Mouse (Mus musculus) stomach, embryonic 14.5 days (tissue): ENCODE measurements at regions not wholly inside any gene's neighbourhood (a gene's known extent, or its start where the extent isn't known, plus 50 kb on each side); places are given as distances from the start of the nearest gene placed in this dataset.

Experiments
- ATAC-seq: fragments of 200-750 bp; cut with Nextera tagmentation; 2 replicates; pipeline ENCODE4 v1.8.0; 2017; ENCODE audit warnings: low read depth, moderate TSS enrichment; ENCODE audit not compliant: insufficient number of reproducible peaks, insufficient read depth, low FRiP score
- H3K27ac ChIP-seq: fragments of 300-500 bp; sonication (generic); 2 replicates; pipeline ENCODE4 v1.5.1; 2014; ENCODE audit warnings: mild to moderate bottlenecking, low read length, moderate library complexity, mixed read lengths
- H3K27me3 ChIP-seq: fragments of 300-500 bp; sonication (generic); 2 replicates; pipeline ENCODE4 v1.6.1; 2014; ENCODE audit warnings: low read length, control low read depth, mixed read lengths; ENCODE audit not compliant: control insufficient read depth, insufficient read depth
- H3K36me3 ChIP-seq: fragments of 300-500 bp; sonication (generic); 2 replicates; pipeline ENCODE4 v1.6.1; 2014; ENCODE audit warnings: mild to moderate bottlenecking, control low read depth, low read length, moderate library complexity, mixed read lengths; ENCODE audit not compliant: control insufficient read depth, insufficient read depth
- H3K4me1 ChIP-seq: fragments of 300-500 bp; sonication (generic); 2 replicates; pipeline ENCODE4 v1.6.1; 2014; ENCODE audit warnings: low read length, control low read depth, mixed read lengths; ENCODE audit not compliant: control insufficient read depth, insufficient read depth
- H3K4me2 ChIP-seq: fragments of 300-500 bp; sonication (generic); replicated peaks from 2 replicates; pipeline ENCODE4 v1.6.1; 2014; ENCODE audit warnings: low read depth, low read length, control low read depth
- H3K4me3 ChIP-seq: fragments of 300-500 bp; sonication (generic); 2 replicates; pipeline ENCODE4 v1.5.1; 2014; ENCODE audit warnings: low read depth, low read length, control low read depth
- H3K9ac ChIP-seq: fragments of 300-500 bp; sonication (generic); replicated peaks from 2 replicates; pipeline ENCODE4 v1.6.1; 2014; ENCODE audit warnings: low read depth, mild to moderate bottlenecking, control low read depth, low read length, moderate library complexity, mixed read lengths
- H3K9me3 ChIP-seq: fragments of 300-500 bp; sonication (generic); 2 replicates; pipeline ENCODE4 v1.6.1; 2016; ENCODE audit warnings: low read depth, low read length, control low read depth; ENCODE audit not compliant: control insufficient read depth
- WGBS: fragments of 180-500 bp; shearing (Covaris S2); extraction: QIAGEN DNeasy Blood & Tissue Kit; methylation state at CpG from one replicate; pipeline ENCODE4 v1.1.7; 2014; 5-methylcytosine and 5-hydroxymethylcytosine counted together

GRCm38 (mm10) chr14:9146595-9147219 is 480.7 kb upstream of the 4930452B06Rik start:
- WGBS, result 74% methylated on average over 4 of the region's 4 CpGs
- H3K9me3 ChIP-seq, result no peaks in the 10 kb centered on the region
- no peak overlapping the region for H3K4me3 ChIP-seq
- no peaks in the 10 kb centered on the region for H3K4me1 ChIP-seq
- no peak overlapping the region for H3K4me2 ChIP-seq
- H3K27ac ChIP-seq, result no peak overlapping the region
- H3K9ac ChIP-seq, result no peak overlapping the region
- H3K36me3 ChIP-seq, result no peaks in the 10 kb centered on the region
- ATAC-seq, result no peak
- H3K27me3 ChIP-seq, result no peaks in the 10 kb centered on the region

- ATAC-seq, result no peak
- H3K27me3 ChIP-seq, result no peaks in the 10 kb centered on the region
- H3K27ac ChIP-seq, result no peak overlapping the region
- H3K9me3 ChIP-seq, result no peaks in the 10 kb centered on the region
- no peak overlapping the region for H3K4me3 ChIP-seq
- H3K4me1 ChIP-seq, result no peaks in the 10 kb centered on the region
- H3K9ac ChIP-seq, result no peak overlapping the region
- 74% methylated on average over 1 of the region's 1 CpGs for WGBS
- no peak overlapping the region for H3K4me2 ChIP-seq
- H3K36me3 ChIP-seq, result no peaks in the 10 kb centered on the region
These were observed 439.7 kb upstream of the 4930452B06Rik start for GRCm38 (mm10) chr14:9105708-9106107.

- WGBS, result 82% methylated on average over 5 of the region's 5 CpGs
- Histone ChIP-seq H3K9me3 (no peaks in the 10 kb centered on the region), H3K9ac (no peak overlapping the region), H3K27ac (no peak overlapping the region), H3K36me3 (no peaks in the 10 kb centered on the region), H3K27me3 (no peaks in the 10 kb centered on the region), H3K4me3 (no peak overlapping the region), H3K4me1 (no peaks in the 10 kb centered on the region), H3K4me2 (no peak overlapping the region)
- ATAC-seq, result no peak
These were observed 423.7 kb upstream of the 4930452B06Rik start for GRCm38 (mm10) chr14:9089625-9090326.

- Histone ChIP-seq H3K9ac (no peak overlapping the region), H3K4me3 (no peak overlapping the region), H3K9me3 (no peaks in the 10 kb centered on the region), H3K4me2 (no peak overlapping the region), H3K36me3 (no peaks in the 10 kb centered on the region), H3K27ac (no peak overlapping the region), H3K4me1 (no peaks in the 10 kb centered on the region), H3K27me3 (no peaks in the 10 kb centered on the region)
- no peak; the same call in 1 of the 2 replicates for ATAC-seq
These were observed 421.1 kb upstream of the 4930452B06Rik start for GRCm38 (mm10) chr14:9087103-9087502.

- Histone ChIP-seq H3K9me3 (no peaks in the 10 kb centered on the region), H3K27me3 (no peaks in the 10 kb centered on the region), H3K4me2 (no peak overlapping the region), H3K4me1 (no peaks in the 10 kb centered on the region), H3K4me3 (no peak overlapping the region), H3K9ac (no peak overlapping the region), H3K36me3 (no peaks in the 10 kb centered on the region), H3K27ac (no peak overlapping the region)
- no peak for ATAC-seq
- WGBS, result 78% methylated on average over 2 of the region's 2 CpGs
These were observed 413.6 kb upstream of the 4930452B06Rik start for GRCm38 (mm10) chr14:9079632-9080031.

GRCm38 (mm10) chr14:9079014-9079413 is 413.0 kb upstream of the 4930452B06Rik start:
- 81% methylated on average over 1 of the region's 1 CpGs for WGBS
- H3K9me3 ChIP-seq, result no peaks in the 10 kb centered on the region
- no peak overlapping the region for H3K4me3 ChIP-seq
- no peaks in the 10 kb centered on the region for H3K27me3 ChIP-seq
- H3K36me3 ChIP-seq, result no peaks in the 10 kb centered on the region
- ATAC-seq, result no peak
- no peaks in the 10 kb centered on the region for H3K4me1 ChIP-seq
- H3K27ac ChIP-seq, result no peak overlapping the region
- no peak overlapping the region for H3K9ac ChIP-seq
- H3K4me2 ChIP-seq, result no peak overlapping the region

- Histone ChIP-seq H3K4me1 (no peaks in the 10 kb centered on the region), H3K27me3 (no peaks in the 10 kb centered on the region), H3K4me2 (no peak overlapping the region), H3K9me3 (no peaks in the 10 kb centered on the region), H3K27ac (no peak overlapping the region), H3K4me3 (no peak overlapping the region), H3K9ac (no peak overlapping the region), H3K36me3 (no peaks in the 10 kb centered on the region)
- 60% methylated on average over 3 of the region's 3 CpGs for WGBS
- no peak for ATAC-seq
These were observed 405.1 kb upstream of the 4930452B06Rik start for GRCm38 (mm10) chr14:9071176-9071575.

GRCm38 (mm10) chr14:9060058-9060457 is 394.0 kb upstream of the 4930452B06Rik start:
- Histone ChIP-seq H3K4me2 (no peak overlapping the region), H3K36me3 (no peaks in the 10 kb centered on the region), H3K27me3 (no peaks in the 10 kb centered on the region), H3K27ac (no peak overlapping the region), H3K4me3 (no peak overlapping the region), H3K4me1 (no peaks in the 10 kb centered on the region), H3K9me3 (no peaks in the 10 kb centered on the region), H3K9ac (no peak overlapping the region)
- ATAC-seq, result no peak
- 32% methylated on average over 9 of the region's 9 CpGs for WGBS

- ATAC-seq, result no peak
- Histone ChIP-seq H3K9me3 (no peaks in the 10 kb centered on the region), H3K27me3 (no peaks in the 10 kb centered on the region), H3K4me3 (no peak overlapping the region), H3K9ac (no peak overlapping the region), H3K36me3 (no peaks in the 10 kb centered on the region), H3K27ac (no peak overlapping the region), H3K4me2 (no peak overlapping the region), H3K4me1 (no peaks in the 10 kb centered on the region)
- 77% methylated on average over 6 of the region's 6 CpGs for WGBS
These were observed 362.8 kb upstream of the 4930452B06Rik start for GRCm38 (mm10) chr14:9028811-9029210.
